Mouse (Mus musculus) testis, adult 2 months (tissue): Measurements from ENCODE around the gene Tuba1c. TPM values are rescaled to one million over a fixed set of nuclear protein-coding genes. Genes with fewer than 3 reads are reported as not detected.
A peak's percentile ranks its signal among the peaks of the same experiment; 100 is the strongest.

ENCODE experiments used
- H3K27ac ChIP-seq: fragments of 200-500 bp; 2 replicates; pipeline ENCODE4 v1.5.1; 2012; ENCODE audit warnings: low read depth, low read length; ENCODE audit not compliant: control insufficient read depth, insufficient read depth
- H3K27me3 ChIP-seq: fragments of 200-500 bp; 2 replicates; pipeline ENCODE4 v1.6.1; 2012; ENCODE audit warnings: mild to moderate bottlenecking, low read length, moderate library complexity; ENCODE audit not compliant: control insufficient read depth, insufficient read depth
- H3K36me3 ChIP-seq: fragments of 200-500 bp; 2 replicates; pipeline ENCODE4 v1.6.1; 2012; ENCODE audit warnings: mild to moderate bottlenecking, low read length; ENCODE audit not compliant: control insufficient read depth, insufficient read depth
- H3K4me1 ChIP-seq: fragments of 200-500 bp; 2 replicates; pipeline ENCODE4 v1.6.1; 2012; ENCODE audit warnings: low read length; ENCODE audit not compliant: control insufficient read depth, insufficient read depth
- H3K4me3 ChIP-seq: fragments of 200-500 bp; 2 replicates; pipeline ENCODE4 v1.5.1; 2012; ENCODE audit warnings: low read depth, mild to moderate bottlenecking, low read length, moderate library complexity, mixed read lengths; ENCODE audit not compliant: control insufficient read depth
- CTCF ChIP-seq: fragments of 200-500 bp; IDR thresholded peaks from 2 replicates; pipeline ENCODE4 v1.5.1; 2012; ENCODE audit warnings: low read depth, mild to moderate bottlenecking, inconsistent platforms, low read length, moderate library complexity; ENCODE audit not compliant: control insufficient read depth, insufficient read depth, insufficient replicate concordance
- POLR2A ChIP-seq: fragments of 200-500 bp; IDR thresholded peaks from 2 replicates; pipeline ENCODE4 v1.6.1; 2012; ENCODE audit warnings: low read depth, mild to moderate bottlenecking, inconsistent platforms, low read length, moderate library complexity; ENCODE audit not compliant: control insufficient read depth
- polyA plus RNA-seq: library from polyadenylated mRNA; depleted of rRNA; stranded (reverse); fragments of >200 nt; gene quantifications from 2 replicates; pipeline ENCODE4 v1.2.3, GENCODE M21; 2012

Tuba1c gene
- polyA plus RNA-seq, 1 experiment, result 227 TPM

DNA sequence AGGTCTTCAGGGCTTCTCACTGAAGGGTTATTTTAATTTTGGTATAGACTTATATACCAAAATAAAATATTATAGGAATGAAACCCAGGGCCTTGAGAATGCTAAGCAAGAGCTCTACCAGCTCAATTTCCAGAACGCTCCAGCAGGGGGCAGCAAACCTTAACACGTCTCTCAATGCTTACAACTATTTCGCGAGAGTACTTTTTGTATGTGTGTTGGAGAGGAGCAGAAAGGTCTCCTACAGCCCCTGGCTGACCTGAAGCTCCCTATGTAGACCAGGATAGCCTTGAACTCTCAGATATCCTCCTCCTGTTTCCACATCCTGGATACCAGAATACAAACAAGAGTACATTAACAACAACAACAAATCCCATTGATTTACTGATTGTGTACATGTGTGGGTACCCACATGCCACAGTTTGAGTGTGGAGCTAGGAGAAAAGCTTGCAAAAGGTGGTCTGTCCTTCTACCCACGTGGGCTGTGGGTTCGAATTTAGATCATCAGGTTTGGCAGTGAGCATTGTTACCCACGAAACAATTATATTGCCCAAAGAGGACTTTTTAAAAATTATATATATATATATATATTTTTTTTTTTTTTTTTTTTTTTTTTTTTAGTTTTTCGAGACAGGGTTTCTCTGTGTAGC lies 4.9 kb upstream of the Tuba1c start:
- no peak overlapping the region for H3K27ac ChIP-seq
- no peaks in the 10 kb centered on the region; the same call in none of the 2 replicates for H3K27me3 ChIP-seq
- no peak overlapping the region for H3K4me3 ChIP-seq
- TF ChIP-seq CTCF (no peak), POLR2A (no peak)
- peaks cover 5% of the 10 kb centered on the region for H3K4me1 ChIP-seq
- no peaks in the 10 kb centered on the region for H3K36me3 ChIP-seq

DNA sequence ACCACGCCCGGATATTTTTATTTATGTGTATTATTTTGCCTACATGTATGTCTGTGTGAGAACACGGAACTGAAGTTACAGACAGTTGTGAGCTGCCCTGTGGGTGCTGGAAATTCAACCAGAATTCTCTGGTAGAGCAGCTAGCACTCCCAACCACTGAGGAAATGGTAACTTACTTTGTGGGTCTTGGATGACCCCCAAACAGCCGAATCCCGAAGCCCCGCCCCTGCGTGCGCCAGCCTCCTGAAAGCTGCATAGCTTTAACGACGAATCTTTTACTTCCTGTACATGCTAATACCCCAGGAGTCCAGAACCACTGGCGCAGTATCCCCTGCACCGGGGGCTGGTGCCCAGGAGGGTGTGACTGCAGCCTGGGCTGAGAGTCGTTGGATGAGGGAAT lies 4.3 kb upstream of the Tuba1c start:
- no peak overlapping the region for H3K4me3 ChIP-seq
- TF ChIP-seq POLR2A (no peak), CTCF (no peak)
- no peaks in the 10 kb centered on the region; the same call in none of the 2 replicates for H3K27me3 ChIP-seq
- no peaks in the 10 kb centered on the region for H3K36me3 ChIP-seq
- no peak overlapping the region for H3K27ac ChIP-seq
- peaks cover 5% of the 10 kb centered on the region for H3K4me1 ChIP-seq

DNA sequence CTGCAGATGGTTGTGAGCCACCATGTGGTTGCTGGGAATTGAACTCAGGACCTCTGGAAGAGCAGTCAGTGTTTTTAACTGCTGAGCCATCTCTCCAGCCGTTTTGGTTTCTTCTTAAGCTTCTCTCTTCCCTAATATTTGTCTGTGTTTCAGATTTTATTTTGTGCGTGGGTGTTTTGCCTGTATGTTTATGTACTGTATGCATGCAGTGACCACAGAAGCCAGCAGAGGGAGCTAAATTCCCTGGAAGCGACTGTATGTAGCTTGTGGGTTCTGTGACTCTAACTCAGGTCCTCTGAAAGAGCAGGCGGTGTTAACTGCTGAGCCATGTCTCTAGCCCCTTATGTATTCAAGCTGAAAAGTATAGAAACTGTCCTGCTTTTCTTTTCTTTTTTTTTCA lies 3.4 kb upstream of the Tuba1c start:
- TF ChIP-seq CTCF (no peak; the same call in 1 of the 2 replicates), POLR2A (no peak)
- Histone ChIP-seq H3K4me3 (no peak overlapping the region), H3K27me3 (no peaks in the 10 kb centered on the region; the same call in none of the 2 replicates)

DNA sequence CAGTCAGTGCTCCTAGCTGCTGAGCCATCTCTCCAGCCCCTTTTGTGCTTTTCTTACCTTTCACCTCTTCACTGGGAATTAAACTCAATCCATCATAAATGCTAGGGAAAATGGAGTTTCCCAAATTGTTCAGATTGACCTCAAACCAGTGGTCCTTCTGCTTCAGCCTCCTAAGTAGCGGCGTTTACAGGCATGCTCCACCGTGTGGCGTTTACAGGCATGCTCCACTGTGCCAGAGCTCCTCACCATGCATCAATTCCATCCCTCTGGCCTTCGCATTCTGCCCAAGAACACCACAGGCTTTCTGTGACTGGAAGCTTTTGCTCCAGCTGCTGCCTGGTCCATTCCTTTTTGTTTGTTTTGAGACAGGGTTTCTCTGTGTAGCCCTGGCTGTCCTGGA lies 2.6 kb upstream of the Tuba1c start:
- TF ChIP-seq POLR2A (no peak), CTCF (peak; percentile 16; the same call in 1 of the 2 replicates)
- Histone ChIP-seq H3K36me3 (no peaks in the 10 kb centered on the region), H3K4me3 (no peak overlapping the region)

More for the DNA sequence above, 3.4 kb upstream of the Tuba1c start:
- Histone ChIP-seq H3K4me1 (peaks cover 5% of the 10 kb centered on the region), H3K36me3 (no peaks in the 10 kb centered on the region), H3K27ac (no peak overlapping the region)

DNA sequence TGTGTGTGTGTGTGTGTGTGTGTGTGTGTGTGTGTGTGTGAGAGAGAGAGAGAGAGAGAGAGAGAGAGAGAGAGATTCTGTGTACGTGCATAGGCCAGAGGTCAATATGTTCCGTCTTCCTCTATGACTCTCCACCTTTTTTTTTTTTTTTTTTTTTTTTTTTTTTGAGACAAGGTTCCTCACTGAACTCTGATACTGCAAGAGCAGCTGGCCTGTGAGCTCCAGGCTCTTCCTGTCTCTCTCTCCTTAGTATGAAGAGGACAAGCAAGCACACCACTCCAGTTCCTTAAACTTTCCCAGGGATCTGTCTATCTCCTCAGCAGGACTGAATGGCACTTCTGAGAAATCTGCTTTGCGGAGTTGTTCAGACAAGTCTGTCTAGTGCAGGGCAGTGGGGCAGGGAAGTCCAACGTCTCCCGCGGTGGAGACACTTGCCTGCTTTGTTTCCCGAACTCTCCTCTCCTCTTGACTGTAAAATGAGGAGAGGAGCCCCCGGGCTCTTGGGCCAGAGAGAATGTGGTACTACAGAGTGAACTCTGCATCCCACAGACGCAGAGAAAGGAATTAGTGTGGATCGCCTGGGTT lies 725 bp upstream of the Tuba1c start:
- H3K4me1 ChIP-seq, result peaks cover 5% of the 10 kb centered on the region
- no peaks in the 10 kb centered on the region; the same call in none of the 2 replicates for H3K27me3 ChIP-seq
- no peak for TF ChIP-seq CTCF
- no peak for TF ChIP-seq POLR2A

More for the DNA sequence above, 2.6 kb upstream of the Tuba1c start:
- H3K27ac ChIP-seq, result no peak overlapping the region
- no peaks in the 10 kb centered on the region; the same call in none of the 2 replicates for H3K27me3 ChIP-seq
- peaks cover 5% of the 10 kb centered on the region for H3K4me1 ChIP-seq

DNA sequence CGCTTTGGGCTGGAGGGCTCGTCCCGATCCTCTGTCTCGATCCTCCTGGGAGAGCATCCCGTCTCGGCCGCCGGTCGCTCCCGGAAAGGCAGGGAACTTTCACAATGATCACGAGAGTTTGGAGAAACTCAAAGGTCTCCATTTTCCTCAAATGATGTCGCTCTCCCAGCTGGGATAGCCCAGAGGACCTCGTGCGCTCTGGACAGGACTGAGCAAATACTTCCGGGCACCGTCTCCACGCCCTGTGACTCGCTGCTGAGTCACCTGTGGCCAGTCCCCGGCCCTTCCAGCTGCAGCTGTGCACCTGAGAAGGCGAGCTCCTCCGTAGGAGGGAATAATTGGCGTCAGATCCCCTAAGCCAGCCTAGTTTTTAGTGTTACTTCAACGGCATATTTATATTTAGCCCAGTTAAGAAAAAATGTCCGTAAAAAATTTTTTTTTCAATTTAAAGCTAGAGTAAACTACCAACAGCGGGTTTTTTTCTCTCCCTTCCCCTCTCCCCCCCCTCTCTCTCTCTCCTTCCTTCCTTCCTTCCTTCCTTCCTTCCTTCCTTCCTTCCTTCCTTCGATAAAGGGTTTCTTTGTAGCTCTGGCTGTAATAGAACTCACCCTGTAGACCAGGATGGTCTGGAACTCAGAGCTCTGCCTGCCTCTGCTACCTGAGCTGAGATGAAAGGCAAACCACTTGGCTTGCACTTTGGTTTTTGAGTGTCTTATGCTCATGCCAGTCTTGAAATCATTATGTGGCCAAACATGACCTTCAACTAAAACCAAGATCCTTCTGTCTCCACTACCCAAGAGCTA lies 1.1 kb downstream of the Tuba1c start:
- no peaks in the 10 kb centered on the region for H3K36me3 ChIP-seq

More for the DNA sequence above, 725 bp upstream of the Tuba1c start:
- no peaks in the 10 kb centered on the region for H3K36me3 ChIP-seq
- H3K27ac ChIP-seq, result peak overlapping the region; percentile 3; the same call in 1 of the 2 replicates
- peak overlapping the region; percentile 73 for H3K4me3 ChIP-seq

DNA sequence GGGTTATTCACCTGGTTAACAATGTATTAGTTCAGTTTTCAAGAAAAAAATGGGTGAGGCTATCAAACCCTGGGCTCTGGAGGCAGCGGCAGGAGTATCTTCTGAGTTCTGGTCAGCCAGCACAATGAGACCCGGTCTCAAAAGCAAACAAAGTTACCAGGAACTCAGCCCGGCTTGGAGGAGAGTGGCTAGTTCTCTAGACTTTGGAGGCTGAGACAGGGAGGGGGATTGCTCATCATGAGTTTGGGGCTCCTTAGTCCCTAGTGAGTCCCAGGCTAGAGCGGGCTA lies 1.6 kb downstream of the Tuba1c start:
- Histone ChIP-seq H3K27me3 (no peaks in the 10 kb centered on the region; the same call in none of the 2 replicates), H3K4me3 (peak overlapping the region; percentile 73), H3K4me1 (no peaks in the 10 kb centered on the region; the same call in 1 of the 2 replicates), H3K36me3 (no peaks in the 10 kb centered on the region), H3K27ac (no peak overlapping the region)
- TF ChIP-seq CTCF (no peak), POLR2A (no peak)

More for the DNA sequence above, 1.1 kb downstream of the Tuba1c start:
- H3K27me3 ChIP-seq, result no peaks in the 10 kb centered on the region; the same call in none of the 2 replicates
- peak overlapping the region; percentile 73 for H3K4me3 ChIP-seq
- H3K27ac ChIP-seq, result peak overlapping the region; percentile 1
- H3K4me1 ChIP-seq, result no peaks in the 10 kb centered on the region; the same call in 1 of the 2 replicates
- TF ChIP-seq POLR2A (no peak), CTCF (no peak)
